Mouse (Mus musculus) hindbrain, embryonic 12.5 days (tissue): ENCODE results near the gene Sec22b. TPM values are rescaled to one million over a fixed set of nuclear protein-coding genes. Genes with fewer than 3 reads are reported as not detected.

Source experiments
- ATAC-seq: fragments of 200-750 bp; cut with Nextera tagmentation; 2 replicates; pipeline ENCODE4 v1.8.0; 2017; ENCODE audit warnings: moderate TSS enrichment; ENCODE audit not compliant: low FRiP score
- H3K27ac ChIP-seq: fragments of 300-500 bp; sonication (generic); 2 replicates; pipeline ENCODE4 v1.5.1; 2016; ENCODE audit warnings: mild to moderate bottlenecking
- H3K27me3 ChIP-seq: fragments of 300-500 bp; sonication (generic); 2 replicates; pipeline ENCODE4 v1.6.1; 2016; ENCODE audit warnings: mild to moderate bottlenecking
- H3K36me3 ChIP-seq: fragments of 300-500 bp; sonication (generic); 2 replicates; pipeline ENCODE4 v1.6.1; 2016; ENCODE audit warnings: mild to moderate bottlenecking
- H3K4me1 ChIP-seq: fragments of 300-500 bp; sonication (generic); 2 replicates; pipeline ENCODE4 v1.6.1; 2016
- H3K4me2 ChIP-seq: fragments of 300-500 bp; sonication (generic); replicated peaks from 2 replicates; pipeline ENCODE4 v1.6.1; 2016; ENCODE audit warnings: mild to moderate bottlenecking
- H3K4me3 ChIP-seq: fragments of 300-500 bp; sonication (generic); 2 replicates; pipeline ENCODE4 v1.5.1; 2016; ENCODE audit warnings: mild to moderate bottlenecking
- H3K9ac ChIP-seq: fragments of 300-500 bp; sonication (generic); 2 replicates; pipeline ENCODE4 v1.6.1; 2016; ENCODE audit warnings: mild to moderate bottlenecking, moderate library complexity
- H3K9me3 ChIP-seq: fragments of 300-500 bp; sonication (generic); replicated peaks from 2 replicates; pipeline ENCODE4 v1.6.1; 2016; ENCODE audit warnings: mild to moderate bottlenecking
- WGBS: fragments of 180-500 bp; shearing (Covaris S2); methylation state at CpG from one replicate; pipeline ENCODE4 v1.1.7; 2016; 5-methylcytosine and 5-hydroxymethylcytosine counted together
- polyA plus RNA-seq: library from polyadenylated mRNA; unstranded; fragments of >200 nt; fragmentation: Nextera tagmentation; extraction: Ambion mirVana; gene quantifications from 2 replicates; pipeline ENCODE4 v1.2.1, GENCODE M21; 2016

Sec22b gene
- polyA plus RNA-seq, 1 experiment from 2014 or later, result 104 TPM

GRCm38 (mm10) chr3:97972707-97973106 lies 71.7 kb downstream of the Sec22b start:
- Histone ChIP-seq H3K9me3 (no peaks in the 10 kb centered on the region), H3K4me2 (no peak overlapping the region), H3K27me3 (no peaks in the 10 kb centered on the region), H3K27ac (no peak overlapping the region), H3K36me3 (no peaks in the 10 kb centered on the region), H3K9ac (no peak overlapping the region), H3K4me3 (no peak overlapping the region), H3K4me1 (peaks cover 14% of the 10 kb centered on the region; the same call in 1 of the 2 replicates)
- 75% methylated on average over 4 of the region's 4 CpGs for WGBS
- no peak for ATAC-seq

Other genes starting within 250 kb of the Sec22b start
- 9.3 and 10.7 TPM in 2 replicates for gene Prkab2, start 243.0 kb upstream of the Sec22b start, polyA plus RNA-seq
- gene Gm17651, start 226.5 kb upstream of the Sec22b start, polyA plus RNA-seq, result not detected in 2 replicates
- 50.7 and 54.9 TPM in 2 replicates for gene Pde4dip, start 12.5 kb upstream of the Sec22b start, polyA plus RNA-seq
- 26.5 and 30.1 TPM in 2 replicates for gene Notch2, start 112.3 kb downstream of the Sec22b start, polyA plus RNA-seq